Mouse (Mus musculus): ENCODE measurements around the gene Tarsl2.

Gene Tarsl2

DNA sequence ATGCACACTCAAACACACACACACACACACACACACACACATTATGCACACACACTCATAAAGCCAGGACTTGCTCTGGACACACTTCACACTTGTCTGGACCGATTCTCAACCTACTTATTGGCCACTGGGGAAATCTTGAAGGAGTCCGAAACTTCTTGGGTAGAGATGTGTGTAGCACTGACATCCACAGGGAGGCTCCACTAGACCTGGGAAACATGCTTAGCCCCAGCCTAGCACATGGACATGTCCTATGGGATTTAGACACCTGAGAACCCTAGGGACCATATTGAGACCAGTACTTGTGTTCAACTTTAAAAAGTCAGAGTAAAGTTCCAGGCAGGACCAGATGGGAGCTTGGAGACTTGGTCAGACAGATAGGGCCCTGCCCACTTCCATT lies 89.3 kb downstream of the Tarsl2 start:
- in situ Hi-C loops (cut with MseI, MboI): loop anchor here in 1 of 2 experiments (25.0 kb wide), 1 partner anchor 303 kb away; the partner anchor contains the start of gene Gm45213

DNA sequence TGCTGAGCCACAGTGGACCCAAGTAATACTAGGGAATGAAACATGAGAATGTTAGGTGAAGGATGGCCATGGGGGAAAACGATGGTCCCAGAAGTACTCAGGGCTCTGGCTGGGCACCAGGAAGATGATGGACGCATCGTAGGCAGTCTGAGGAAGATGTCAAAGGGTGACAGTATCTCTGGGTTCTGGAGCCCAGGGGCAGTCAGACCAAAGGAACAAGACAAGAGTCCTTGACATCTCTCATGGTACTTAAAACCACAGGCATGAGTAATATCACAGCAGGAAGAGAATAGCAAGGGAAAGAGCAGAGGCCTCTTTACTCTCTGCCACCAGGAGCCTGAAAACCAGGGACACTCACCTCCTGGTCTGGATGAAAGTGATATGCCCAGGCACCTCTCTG lies 90.6 kb downstream of the Tarsl2 start:
- in situ Hi-C loops (cut with MseI, MboI): loop anchor here in 1 of 2 experiments (25.0 kb wide), 1 partner anchor 302 kb away; the partner anchor contains the start of gene Gm45213

DNA sequence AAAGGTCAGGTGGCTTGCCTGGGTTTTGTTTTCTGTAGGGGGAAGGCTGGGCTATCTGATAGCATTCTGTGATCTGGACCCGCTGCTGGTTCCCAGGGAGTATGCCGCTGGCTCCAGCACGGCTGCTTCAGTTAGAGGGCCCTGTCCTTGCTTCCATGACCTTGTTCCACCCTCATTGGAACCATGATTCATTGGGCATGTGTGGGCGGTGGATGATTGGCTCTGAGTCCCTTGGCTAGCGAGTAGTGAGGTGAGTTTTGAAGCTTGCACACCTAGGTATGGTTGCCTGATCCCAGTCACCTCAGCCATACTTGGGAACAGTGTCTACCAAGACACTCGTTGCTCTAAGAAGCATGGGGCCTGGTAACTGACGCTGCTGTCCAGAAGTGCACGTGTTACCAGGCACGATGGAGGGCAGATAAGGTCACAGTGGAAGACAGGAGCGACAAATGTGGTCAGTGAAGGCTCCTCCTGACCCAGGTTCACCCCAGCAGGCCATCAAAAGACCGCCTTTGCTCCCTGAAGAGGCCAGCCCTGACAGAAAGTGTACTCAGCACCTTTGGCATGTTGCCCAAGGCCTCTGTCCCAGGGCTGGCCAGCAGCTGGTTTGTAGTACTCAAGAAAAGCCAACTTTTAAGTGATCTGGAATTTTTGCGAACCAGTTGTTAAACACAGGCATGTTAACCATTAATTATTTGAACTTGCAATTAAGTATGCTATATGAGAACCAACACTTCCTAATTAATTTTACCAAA lies 92.8 kb downstream of the Tarsl2 start:
- in situ Hi-C loops (cut with MseI, MboI): loop anchor here in 1 of 2 experiments (25.0 kb wide), 1 partner anchor 300 kb away; the partner anchor contains the start of gene Gm45213

All from mouse trophoblast stem cell (cell line).